Mouse (Mus musculus): ENCODE results near the gene 9530077C05Rik. TPM values are rescaled to one million over a fixed set of nuclear protein-coding genes. Genes with fewer than 3 reads are reported as not detected.

The 9530077C05Rik gene
- polyA plus RNA-seq, 1 experiment from 2014 or later: 4.9 TPM

DNA sequence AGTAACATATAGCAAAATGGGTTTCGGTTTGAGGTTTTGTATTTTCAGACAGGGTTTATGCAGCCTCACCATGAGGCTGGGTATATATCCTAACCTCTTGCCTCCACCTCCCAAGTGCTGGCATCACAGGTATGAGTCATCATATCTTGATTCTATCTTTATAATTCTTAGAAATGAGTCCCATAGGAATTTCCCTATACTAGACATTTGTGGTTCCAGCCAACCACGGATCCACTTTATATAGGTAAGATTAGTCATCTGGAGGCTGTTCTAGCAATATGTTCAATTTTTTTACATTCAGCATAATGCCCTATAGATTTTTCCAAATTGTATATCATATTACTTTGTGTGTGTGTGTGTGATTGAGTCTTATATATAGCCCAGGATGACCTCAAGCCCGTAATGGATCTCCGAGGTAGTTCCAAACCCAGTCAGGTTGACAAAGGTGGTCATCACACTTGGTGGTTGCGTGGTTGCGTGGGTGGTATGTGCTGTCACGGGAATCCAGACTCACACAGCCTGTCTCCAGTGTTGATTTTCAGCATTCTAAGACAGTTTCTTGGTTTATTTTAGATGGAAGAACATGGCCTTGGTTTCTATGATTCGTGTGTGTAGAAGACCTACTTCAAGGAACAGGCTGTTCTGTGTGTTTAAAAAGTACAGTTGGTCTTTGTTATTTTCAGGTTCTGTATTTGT lies 72.7 kb downstream of the 9530077C05Rik start:
- WGBS: 91% methylated on average over 8 of the region's 8 CpGs
- Histone ChIP-seq H3K27me3 (ENCODE audit: control insufficient read depth, insufficient read depth, low read depth, low read length) (no peaks in the 10 kb centered on the region), H3K27ac (ENCODE audit: low read length) (no peak overlapping the region), H3K36me3 (ENCODE audit: control insufficient read depth, insufficient read depth, low read length) (no peaks in the 10 kb centered on the region), H3K4me3 (ENCODE audit: low read length) (no peak overlapping the region), H3K9me3 (ENCODE audit: control insufficient read depth, low read length) (no peaks in the 10 kb centered on the region), H3K4me2 (ENCODE audit: low read depth, low read length) (no peak overlapping the region), H3K9ac (ENCODE audit: low read length) (no peak overlapping the region), H3K4me1 (replicated peaks; ENCODE audit: control insufficient read depth, insufficient read depth, low read length) (no peaks in the 10 kb centered on the region)
- ATAC-seq (ENCODE audit: low read depth): 0 out of 2 replicates have a peak, but pooled peaks have one; percentile 7

DNA sequence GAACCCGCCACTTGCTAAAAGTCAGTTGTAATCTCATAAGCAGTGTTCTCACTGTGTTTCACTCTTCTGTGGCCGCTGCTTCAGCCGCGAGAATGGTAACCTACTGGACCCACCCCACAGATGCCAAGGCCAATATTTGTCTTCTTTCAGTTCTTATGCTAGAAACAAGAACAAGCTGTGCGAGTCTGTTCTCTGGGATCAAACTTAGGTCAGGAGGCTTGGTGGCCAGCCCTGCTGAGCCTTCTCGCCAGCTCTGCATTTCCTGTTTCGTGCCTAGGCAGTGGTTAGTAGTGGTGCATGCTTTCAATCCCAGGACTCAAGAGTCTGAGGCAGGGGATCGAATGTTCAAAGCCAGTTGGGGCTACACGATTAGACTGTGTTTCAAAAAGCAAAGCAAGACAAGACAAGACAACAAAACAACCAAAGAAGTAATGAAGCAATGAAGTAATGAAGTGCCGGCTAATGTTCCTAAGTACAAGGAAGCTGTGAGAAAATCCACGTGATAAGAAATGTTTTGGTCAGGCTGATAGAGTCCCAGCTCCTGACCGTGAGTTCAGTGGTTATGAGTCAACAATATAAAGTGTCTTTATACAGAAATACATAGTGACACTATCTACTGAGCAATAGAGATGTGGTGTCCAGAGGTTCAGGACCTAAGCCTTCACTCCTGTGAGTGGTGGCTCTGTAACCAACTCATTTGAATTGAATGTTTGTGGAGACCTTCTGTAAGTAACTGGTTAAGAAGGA lies 73.4 kb downstream of the 9530077C05Rik start:
- 70% methylated on average over 12 of the region's 12 CpGs for WGBS
- H3K4me3 ChIP-seq (ENCODE audit: low read length): no peak overlapping the region
- no peak overlapping the region for H3K4me2 ChIP-seq (ENCODE audit: low read depth, low read length)
- no peaks in the 10 kb centered on the region for H3K4me1 ChIP-seq (replicated peaks; ENCODE audit: control insufficient read depth, insufficient read depth, low read length)
- H3K9me3 ChIP-seq (ENCODE audit: control insufficient read depth, low read length): no peaks in the 10 kb centered on the region
- H3K9ac ChIP-seq (ENCODE audit: low read length): no peak overlapping the region
- no peak overlapping the region for H3K27ac ChIP-seq (ENCODE audit: low read length)
- peak; percentile 57; the same call in 1 of the 2 replicates for ATAC-seq (ENCODE audit: low read depth)
- H3K36me3 ChIP-seq (ENCODE audit: control insufficient read depth, insufficient read depth, low read length): no peaks in the 10 kb centered on the region
- H3K27me3 ChIP-seq (ENCODE audit: control insufficient read depth, insufficient read depth, low read depth, low read length): no peaks in the 10 kb centered on the region

DNA sequence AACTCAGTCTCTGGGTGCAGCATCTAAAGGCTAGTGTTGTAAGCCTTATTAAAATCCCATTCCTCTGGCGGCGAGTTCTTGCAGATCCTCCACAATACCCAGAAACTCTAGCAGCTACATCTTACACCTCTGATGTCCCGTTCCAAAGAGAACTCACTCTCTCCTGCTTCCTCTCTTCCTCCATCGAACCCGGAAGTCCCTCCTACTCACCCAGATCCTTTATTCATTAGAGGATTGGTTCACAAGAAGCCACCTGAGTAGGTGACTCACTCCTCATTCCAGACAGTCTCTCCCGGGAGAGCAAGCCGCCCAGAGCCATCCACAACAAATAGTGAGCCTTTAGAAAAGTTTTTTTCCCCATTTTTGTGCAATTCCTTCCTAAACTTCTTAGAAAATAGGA lies 74.9 kb downstream of the 9530077C05Rik start:
- Histone ChIP-seq H3K4me2 (ENCODE audit: low read depth, low read length) (no peak overlapping the region), H3K36me3 (ENCODE audit: control insufficient read depth, insufficient read depth, low read length) (no peaks in the 10 kb centered on the region), H3K27ac (ENCODE audit: low read length) (no peak overlapping the region), H3K4me1 (replicated peaks; ENCODE audit: control insufficient read depth, insufficient read depth, low read length) (no peaks in the 10 kb centered on the region), H3K27me3 (ENCODE audit: control insufficient read depth, insufficient read depth, low read depth, low read length) (no peaks in the 10 kb centered on the region), H3K9ac (ENCODE audit: low read length) (no peak overlapping the region), H3K9me3 (ENCODE audit: control insufficient read depth, low read length) (no peaks in the 10 kb centered on the region), H3K4me3 (ENCODE audit: low read length) (no peak overlapping the region)
- ATAC-seq (ENCODE audit: low read depth): no peak
- 84% methylated on average over 7 of the region's 7 CpGs for WGBS

DNA sequence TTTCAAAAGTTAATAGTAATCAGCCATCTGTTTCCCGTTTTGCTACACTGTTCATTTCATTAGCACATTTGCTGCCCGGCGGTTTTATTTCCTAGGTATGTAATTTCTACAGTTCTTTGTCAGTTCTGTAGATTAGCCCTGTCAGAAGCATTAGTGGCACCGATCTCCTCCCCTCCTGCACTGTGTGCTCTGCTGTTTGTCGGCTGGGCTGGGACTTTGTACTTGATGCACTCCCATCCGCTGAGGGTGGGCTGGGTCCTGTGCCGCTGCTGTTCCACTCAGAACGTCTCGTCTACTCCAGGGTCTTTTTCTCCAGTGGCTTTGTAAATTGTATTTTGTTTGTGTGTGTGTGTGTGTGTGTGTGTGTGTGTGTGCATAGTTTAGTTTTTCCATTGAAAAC lies 77.7 kb downstream of the 9530077C05Rik start:
- no peaks in the 10 kb centered on the region for H3K9me3 ChIP-seq (ENCODE audit: control insufficient read depth, low read length)
- H3K9ac ChIP-seq (ENCODE audit: low read length): no peak overlapping the region
- no peaks in the 10 kb centered on the region for H3K4me1 ChIP-seq (replicated peaks; ENCODE audit: control insufficient read depth, insufficient read depth, low read length)
- no peaks in the 10 kb centered on the region for H3K27me3 ChIP-seq (ENCODE audit: control insufficient read depth, insufficient read depth, low read depth, low read length)
- no peak overlapping the region for H3K27ac ChIP-seq (ENCODE audit: low read length)
- ATAC-seq (ENCODE audit: low read depth): no peak
- no peak overlapping the region for H3K4me3 ChIP-seq (ENCODE audit: low read length)
- no peaks in the 10 kb centered on the region for H3K36me3 ChIP-seq (ENCODE audit: control insufficient read depth, insufficient read depth, low read length)
- no peak overlapping the region for H3K4me2 ChIP-seq (ENCODE audit: low read depth, low read length)
- 39% methylated on average over 9 of the region's 9 CpGs for WGBS

Other genes with a start within 250 kb of the 9530077C05Rik start
- gene Zfp872, start 223.4 kb upstream of the 9530077C05Rik start, polyA plus RNA-seq (2015; fragmentation: Nextera tagmentation; extraction: Ambion mirVana): 1.4 and 1.6 TPM in 2 replicates
- 23.9 and 26.5 TPM in 2 replicates for gene Zfp809, start 185.8 kb upstream of the 9530077C05Rik start, polyA plus RNA-seq (2015; fragmentation: Nextera tagmentation; extraction: Ambion mirVana)
- gene Zfp599, start 151.6 kb upstream of the 9530077C05Rik start, polyA plus RNA-seq (2015; fragmentation: Nextera tagmentation; extraction: Ambion mirVana): 4.3 and 5.3 TPM in 2 replicates
- gene Zfp810, start 103.9 kb upstream of the 9530077C05Rik start, polyA plus RNA-seq (2015; fragmentation: Nextera tagmentation; extraction: Ambion mirVana): 20.0 and 21.3 TPM in 2 replicates
- 57.9 and 62.8 TPM in 2 replicates for gene Anln, start 22.3 kb upstream of the 9530077C05Rik start, polyA plus RNA-seq (2015; fragmentation: Nextera tagmentation; extraction: Ambion mirVana)
- gene Gm17545, start 42.8 kb downstream of the 9530077C05Rik start, polyA plus RNA-seq (2015; fragmentation: Nextera tagmentation; extraction: Ambion mirVana): not detected in 2 replicates
- gene Rp9, start 58.2 kb downstream of the 9530077C05Rik start, polyA plus RNA-seq (2015; fragmentation: Nextera tagmentation; extraction: Ambion mirVana): 60.9 and 64.5 TPM in 2 replicates
- gene Bbs9, start 64.2 kb downstream of the 9530077C05Rik start, polyA plus RNA-seq (2015; fragmentation: Nextera tagmentation; extraction: Ambion mirVana): 16.0 TPM in 2 replicates

All from lung, embryonic 16.5 days (tissue).